Mouse (Mus musculus): Measurements from ENCODE around the gene Gm8871.
"Not testable (repeated sequence)": the region's sequence is repeated elsewhere in the genome, so short reads cannot be mapped to it uniquely, and the experiment has no call there.

Gene Gm8871

GRCm38 (mm10) chr5:10947505-10947904 is at the start of gene Gm8871, which contains the start of gene Gm8857:
TSS of gene Gm8871 (plus strand) at chr5:10947805.
TSS of gene Gm8857 (plus strand) at chr5:10947807.
- DNase-seq: not testable (repeated sequence)

GRCm38 (mm10) chr5:10953512-10953911 is 5.9 kb downstream of the Gm8871 start:
- DNase-seq: not testable (repeated sequence)

GRCm38 (mm10) chr5:10958057-10958456 is 10.5 kb downstream of the Gm8871 start:
- not testable (repeated sequence) for DNase-seq

Data from cerebellum, adult 11-12 months (tissue).